Mouse (Mus musculus) cortical plate, adult 2 months (tissue): ENCODE results near the gene Eras.

Experiments used
- CTCF ChIP-seq: fragments of 200-500 bp; IDR thresholded peaks from 2 replicates; pipeline ENCODE4 v1.5.1; 2011; ENCODE audit warnings: mild to moderate bottlenecking, control low read depth, low read length; ENCODE audit not compliant: insufficient read depth; ENCODE audit errors: extremely low read depth
- POLR2A ChIP-seq: fragments of 200-500 bp; IDR thresholded peaks from 2 replicates; pipeline ENCODE4 v1.6.1; 2011; ENCODE audit warnings: mild to moderate bottlenecking, low read length, control low read depth; ENCODE audit not compliant: insufficient read depth; ENCODE audit errors: extremely low read depth

GRCm38 (mm10) chrX:7963829-7964626 lies 35.6 kb upstream of the Eras start:
- TF ChIP-seq CTCF (no peak), POLR2A (no peak)
